Mouse (Mus musculus): ENCODE results near the gene Mvd.

Mvd gene

DNA sequence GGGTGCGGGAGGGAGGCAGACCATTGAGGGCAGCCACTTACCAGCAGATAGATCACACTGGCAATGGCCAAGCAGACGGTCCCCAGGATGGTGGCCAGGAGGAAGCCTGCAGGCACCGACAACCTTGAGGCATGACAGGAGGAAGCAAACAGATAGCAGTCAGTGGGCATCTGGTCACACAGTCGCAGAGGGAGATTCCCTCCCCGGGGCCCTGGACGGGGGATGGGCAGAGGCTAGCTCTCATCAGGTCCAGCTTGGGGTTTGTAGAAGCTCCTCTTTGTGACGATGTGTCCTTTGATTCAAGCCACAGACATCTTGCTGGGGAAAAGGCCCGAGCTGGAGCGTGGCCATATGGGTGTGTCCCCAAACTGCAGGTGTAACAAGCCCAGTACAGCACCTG, 17.1 kb downstream of the Mvd start:
- no peak for DNase-seq (ENCODE audit: low spot score)

DNA sequence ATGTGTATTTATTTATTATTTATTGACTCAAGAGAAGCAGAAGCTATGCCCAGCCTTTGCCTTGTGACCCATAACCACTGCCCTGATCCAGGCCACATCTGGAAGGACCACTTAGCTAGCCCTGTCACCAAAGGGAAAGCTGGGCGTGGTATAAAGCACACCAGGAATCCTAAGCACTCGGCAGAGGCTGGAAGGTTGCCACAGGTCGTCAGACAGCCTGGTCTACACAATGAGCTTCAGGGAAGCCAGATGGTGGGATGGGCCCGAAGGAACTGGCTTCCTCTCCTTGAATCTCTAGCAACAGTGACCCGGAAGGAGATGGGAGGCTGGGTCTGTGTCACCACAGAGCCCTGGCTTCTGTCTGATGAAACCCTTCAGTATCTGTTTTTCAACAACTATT, 19.6 kb downstream of the Mvd start:
- no peak for DNase-seq (ENCODE audit: low spot score)

DNA sequence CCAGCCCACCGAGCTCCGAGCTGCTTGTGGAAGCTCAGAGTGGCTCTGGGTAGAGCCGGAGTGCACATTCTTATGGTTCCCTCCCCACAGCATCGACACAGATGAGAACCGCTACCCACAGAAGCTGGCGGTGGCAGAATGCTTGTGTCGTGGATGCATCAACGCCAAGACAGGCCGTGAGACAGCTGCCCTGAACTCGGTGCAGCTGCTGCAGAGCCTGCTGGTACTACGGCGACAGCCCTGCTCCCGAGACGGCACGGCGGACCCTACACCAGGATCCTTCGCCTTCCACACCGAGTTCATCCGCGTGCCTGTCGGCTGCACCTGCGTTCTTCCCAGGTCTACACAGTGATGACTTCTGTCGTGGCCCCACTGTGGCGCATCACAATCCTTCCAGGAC, 20.0 kb downstream of the Mvd start:
- DNase-seq (ENCODE audit: low spot score) = no peak

DNA sequence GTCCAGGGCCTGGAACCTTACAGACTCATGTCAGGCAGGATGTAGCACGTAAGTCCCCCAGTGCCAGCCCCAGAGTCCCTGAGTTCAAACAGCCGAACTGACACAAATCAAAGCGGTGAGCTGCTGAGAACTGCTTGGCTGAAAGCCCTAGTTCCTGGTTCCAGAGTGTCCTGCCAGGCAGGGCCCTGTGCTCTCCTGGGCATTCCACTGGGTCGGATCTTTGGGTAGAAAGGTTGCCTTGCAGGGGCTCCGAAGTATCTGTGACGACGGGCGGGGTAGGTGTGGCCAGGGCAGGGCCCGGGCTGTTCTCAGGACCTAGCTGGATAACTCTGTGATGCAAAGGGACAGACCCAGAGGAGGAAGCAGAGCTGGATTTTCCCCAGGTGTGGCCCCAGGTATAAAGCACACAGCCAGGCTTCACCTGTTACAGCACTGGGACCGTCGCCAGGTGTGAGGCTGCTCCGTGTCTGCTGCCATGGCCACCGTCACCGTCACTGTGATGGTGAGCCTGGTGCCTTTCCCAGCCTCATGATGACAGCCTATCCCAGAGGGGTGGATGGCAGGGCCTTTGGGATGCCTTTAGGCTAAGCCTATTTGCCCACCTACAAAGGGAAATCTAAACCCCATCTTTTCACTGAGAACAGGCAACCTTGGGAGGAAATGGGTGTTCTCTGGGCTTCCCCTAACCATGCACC, 21.7 kb downstream of the Mvd start, which contains the start of gene Il17c:
Gene Il17c, plus strand, starts transcription at position 645 of the 695 bp plus-strand sequence.
- no peak for DNase-seq (ENCODE audit: low spot score)

DNA sequence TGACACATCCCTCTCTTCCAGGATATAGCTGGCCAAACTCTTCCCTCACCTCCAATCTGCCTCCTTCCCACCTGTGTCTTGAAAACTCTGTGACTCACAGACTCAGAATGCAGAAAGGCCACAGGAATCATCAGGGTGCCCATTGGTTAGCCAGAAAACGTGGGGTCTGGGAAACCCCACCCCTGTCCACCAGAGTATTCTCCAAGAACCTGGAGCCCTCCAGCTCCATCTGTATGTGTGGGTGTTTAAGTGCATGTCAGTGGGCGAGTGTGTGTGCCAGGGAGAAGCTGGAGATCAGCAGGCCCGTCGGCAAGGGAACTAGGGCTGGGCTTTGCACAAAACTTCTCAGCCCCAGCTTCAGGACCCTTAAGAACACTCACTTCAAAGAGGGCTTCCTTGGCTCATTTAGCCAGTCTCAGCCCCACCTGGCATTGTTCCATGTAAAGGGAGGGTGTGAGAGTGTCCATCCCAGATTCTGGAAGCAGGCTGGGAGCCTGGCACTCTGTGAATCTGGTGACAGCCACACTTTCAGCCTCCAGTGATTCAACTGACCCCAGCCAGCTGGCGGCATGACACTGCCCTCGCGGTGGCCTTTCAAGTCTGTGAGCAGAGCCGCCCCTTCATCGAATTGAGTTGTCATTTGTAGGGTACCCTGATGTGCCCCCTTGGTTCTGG, 23.2 kb downstream of the Mvd start:
- no peak for DNase-seq (ENCODE audit: low spot score)

DNA sequence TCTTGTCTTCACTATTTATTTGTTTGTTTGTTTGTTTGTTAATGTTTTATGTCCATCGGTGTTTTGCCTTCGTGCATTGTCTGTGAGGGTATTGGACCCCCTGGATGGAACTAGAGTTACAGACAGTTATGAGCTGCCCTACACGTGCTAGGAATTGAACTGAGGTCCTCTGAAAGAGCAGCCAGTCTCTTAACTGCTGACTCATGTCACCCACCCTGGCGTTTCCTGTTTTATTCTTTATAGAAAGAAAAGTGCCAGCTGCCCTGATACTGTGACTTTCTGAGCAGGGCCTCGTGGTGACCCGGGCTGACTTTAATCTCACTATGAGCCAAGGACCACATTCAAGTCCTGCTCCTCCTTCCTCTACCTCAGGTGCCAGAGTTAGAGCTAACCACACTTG, 27.7 kb downstream of the Mvd start:
- no peak for DNase-seq (ENCODE audit: low spot score)

DNA sequence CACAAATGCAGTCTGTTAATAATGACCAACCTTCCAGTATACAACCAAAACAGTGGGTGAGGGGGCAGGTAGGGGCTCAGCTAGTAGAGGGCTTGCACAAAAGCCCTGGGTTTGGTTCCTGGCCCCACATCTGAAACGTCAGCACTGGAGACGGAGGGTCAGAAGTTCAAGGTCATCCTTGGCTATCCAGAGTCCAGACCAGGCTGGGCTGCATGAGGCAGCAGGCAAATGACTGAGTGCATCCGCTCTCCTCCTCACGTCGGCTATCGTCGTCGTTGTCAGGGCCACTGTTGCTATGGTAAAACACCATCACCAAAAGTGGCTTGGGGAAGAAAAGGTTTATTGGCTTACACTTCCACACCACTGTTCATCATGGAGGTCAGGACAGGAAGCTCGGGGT, 28.9 kb downstream of the Mvd start:
- no peak for DNase-seq (ENCODE audit: low spot score)

DNA sequence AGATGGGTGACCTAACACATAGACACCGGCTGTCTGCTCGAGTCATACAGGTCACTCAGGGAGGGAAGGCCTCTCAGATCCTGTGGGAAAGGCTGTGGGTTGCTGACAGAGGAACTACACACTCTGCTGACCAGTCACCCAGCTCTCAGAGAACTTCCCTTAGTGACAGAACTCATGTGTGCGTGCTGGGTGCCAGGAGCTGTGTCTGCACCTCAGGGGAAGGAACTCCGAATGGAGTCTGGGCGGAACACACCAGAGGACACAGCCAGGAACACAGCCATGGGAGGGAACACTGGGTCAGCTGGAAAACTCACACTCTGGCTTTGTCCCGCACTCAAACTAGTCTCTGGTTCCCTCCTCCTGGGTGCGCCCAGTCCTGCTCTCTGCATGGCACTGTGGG, 35.5 kb downstream of the Mvd start:
- DNase-seq (ENCODE audit: low spot score) = no peak

DNA sequence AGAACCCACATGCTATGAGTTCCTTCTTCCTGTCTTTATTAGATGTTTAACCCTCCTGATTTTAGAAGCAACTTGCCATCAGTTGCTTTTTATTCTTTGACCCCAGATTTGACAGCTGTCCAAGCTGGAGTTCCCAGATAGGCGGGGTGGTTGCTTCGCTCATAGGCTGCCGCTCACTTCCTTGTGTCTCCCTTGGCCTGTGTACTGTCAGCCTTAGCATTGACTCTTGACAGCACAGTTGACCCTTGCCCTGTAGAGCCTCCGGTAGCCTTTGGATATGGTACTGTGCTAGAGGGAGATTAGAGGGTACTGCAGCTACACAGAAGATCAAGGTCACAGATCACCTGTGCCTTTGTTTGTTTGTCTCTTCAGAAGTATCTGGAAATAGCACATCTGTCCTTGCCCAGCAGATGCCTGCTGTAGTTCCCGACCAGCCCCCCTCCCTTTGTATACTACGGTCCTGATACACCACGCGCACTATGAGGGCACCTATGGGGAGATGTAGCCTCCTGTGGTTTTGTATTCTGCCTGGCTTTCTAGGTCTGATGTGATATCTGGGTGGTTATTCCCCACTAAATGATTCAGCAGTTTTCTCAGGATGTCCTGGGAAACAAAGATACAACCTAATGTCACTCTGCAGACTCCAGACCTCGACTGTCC, 37.9 kb downstream of the Mvd start:
- DNase-seq (ENCODE audit: low spot score) = no peak

DNA sequence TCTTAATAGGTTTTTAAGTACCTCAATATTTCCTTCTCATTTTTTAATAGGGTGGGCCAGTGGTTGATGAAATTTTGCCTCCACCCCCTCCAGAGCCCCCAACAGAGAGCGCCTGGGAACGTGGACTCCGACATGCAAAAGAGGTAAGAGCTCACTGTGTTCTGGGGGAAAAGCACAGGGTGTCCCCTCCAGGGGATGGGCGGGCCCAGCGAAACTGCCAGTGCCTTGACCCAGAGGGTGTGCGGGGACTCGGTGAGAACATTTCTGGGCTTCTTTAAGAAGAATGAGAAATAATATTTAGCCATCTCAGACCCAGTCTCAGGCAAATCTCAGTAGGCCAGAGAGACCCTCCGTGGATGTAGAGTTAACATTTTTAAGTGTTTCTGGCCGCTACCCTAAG, 45.0 kb downstream of the Mvd start:
- no peak for DNase-seq (ENCODE audit: low spot score)

DNA sequence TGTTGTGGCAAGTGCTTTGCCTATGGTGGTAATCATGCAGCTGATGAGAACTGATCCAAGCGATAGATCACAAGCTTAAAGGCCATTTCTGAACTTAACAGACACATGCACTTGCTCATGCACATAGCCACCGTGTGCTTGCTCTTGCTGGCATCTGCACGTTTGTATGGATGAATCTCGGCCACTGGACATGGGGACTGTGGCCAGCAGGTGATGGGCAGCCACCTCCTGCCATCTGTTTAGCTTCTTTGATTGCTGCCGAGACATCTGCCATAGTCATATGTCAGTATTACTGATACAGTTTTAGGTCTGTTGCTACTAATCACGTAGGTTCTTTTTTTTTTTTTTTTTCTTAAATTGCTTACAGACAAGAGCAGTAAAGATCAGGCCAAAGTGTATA, 47.9 kb downstream of the Mvd start:
- no peak for DNase-seq (ENCODE audit: low spot score)

DNA sequence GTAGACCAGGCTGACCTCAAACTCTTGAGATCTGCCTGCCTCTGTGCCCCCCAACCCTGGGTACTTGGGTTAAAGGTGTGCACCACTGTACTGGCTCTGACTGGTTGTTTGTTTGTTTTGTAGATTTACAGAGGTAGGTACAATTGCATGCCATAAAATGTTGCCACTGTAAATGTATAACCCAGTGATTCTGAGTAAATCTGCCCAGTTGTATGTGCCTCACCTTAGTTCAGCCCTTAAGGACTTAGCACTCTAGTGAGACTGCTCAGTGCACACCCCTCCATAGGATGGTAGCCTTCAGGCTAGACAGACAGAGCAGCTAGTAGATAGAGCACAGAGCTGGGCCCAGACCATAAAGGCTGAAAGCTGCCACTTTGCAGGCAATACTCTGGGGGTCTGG, 49.5 kb downstream of the Mvd start:
- DNase-seq (ENCODE audit: low spot score) = no peak

DNA sequence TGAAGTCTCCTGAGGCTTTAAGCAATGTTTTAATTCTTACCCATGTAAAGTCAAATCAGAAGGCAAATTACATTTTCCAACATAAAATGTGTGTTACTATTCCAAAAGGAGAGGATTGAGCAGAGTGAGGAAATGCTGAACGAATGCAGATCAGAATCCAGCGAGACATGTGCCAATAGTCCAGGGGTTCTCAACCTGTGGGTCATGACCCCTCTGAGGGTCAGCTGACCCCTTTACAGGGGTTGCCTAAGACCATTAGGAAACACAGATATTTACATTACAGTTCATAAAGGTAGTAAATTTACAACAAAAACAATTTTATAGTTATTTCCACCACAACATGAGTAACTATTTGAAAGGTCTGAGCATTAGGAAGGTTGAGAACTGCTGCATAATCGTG, 52.5 kb downstream of the Mvd start:
- no peak for DNase-seq (ENCODE audit: low spot score)

DNA sequence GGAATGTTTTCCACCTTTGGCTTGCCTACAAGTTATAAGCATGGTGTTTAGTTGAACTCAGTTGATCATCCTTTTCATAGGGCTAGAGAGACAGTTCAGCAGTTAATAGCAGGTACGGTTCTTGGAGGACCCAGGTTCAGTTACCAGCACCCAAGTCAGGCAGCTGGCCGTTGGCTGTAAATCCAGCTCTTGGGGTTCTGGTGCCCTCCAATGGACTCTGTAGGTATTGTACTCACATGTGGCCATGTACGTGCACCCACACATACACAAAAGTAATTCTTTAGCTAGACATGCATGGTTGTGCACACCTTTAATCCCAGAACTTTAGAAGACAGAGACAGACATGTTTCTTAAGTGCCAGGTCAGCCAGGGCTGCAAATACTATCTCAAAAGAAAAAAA, 53.9 kb downstream of the Mvd start:
- DNase-seq (ENCODE audit: low spot score) = no peak
